Mouse (Mus musculus): ENCODE data around the gene Cabp1. TPM values are rescaled to one million over a fixed set of nuclear protein-coding genes. Genes with fewer than 3 reads are reported as not detected.
A peak's percentile ranks its signal among the peaks of the same experiment; 100 is the strongest.

Cabp1 gene
- polyA plus RNA-seq, 1 experiment from 2014 or later, result not detected

DNA sequence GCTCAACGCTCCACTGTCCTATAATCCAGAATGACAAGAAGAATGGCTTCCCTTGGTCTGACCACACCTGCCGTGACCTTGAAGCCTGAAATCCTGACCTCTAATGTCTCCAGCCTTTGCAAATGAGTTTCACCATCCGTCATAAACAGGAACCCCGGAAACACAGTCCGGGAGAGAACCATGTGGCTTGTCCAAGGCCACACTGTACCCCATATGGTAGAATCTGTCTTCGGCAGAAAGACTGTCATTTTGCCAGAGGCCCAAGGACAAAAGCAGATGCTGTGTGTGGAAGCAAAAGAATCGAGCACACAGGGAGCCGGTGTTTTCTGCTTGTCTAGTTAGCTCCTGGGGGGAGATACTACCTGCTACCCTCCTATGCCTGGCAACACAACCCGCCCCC, 18.3 kb upstream of the Cabp1 start:
- Histone ChIP-seq H3K27ac (ENCODE audit: low read depth) (no peak overlapping the region), H3K9ac (replicated peaks) (no peak overlapping the region), H3K4me1 (ENCODE audit: insufficient read depth) (no peaks in the 10 kb centered on the region), H3K36me3 (replicated peaks; ENCODE audit: insufficient read depth, low read length) (no peaks in the 10 kb centered on the region), H3K27me3 (ENCODE audit: insufficient read depth, low read length) (peaks cover 19% of the 10 kb centered on the region), H3K4me2 (ENCODE audit: low read depth, low read length) (no peak overlapping the region), H3K9me3 (ENCODE audit: low read length) (no peaks in the 10 kb centered on the region), H3K4me3 (ENCODE audit: low read depth, low read length) (no peak overlapping the region)
- TF ChIP-seq CTCF (IDR thresholded peaks at IDR 0.05; ENCODE audit: low read depth), result no peak
- TF ChIP-seq EP300 (IDR thresholded peaks at IDR 0.05; ENCODE audit: low read depth), result no peak
- ATAC-seq (no peak), DNase-seq (no peak)
- WGBS (ENCODE audit: insufficient replicate concordance), result 76% methylated on average over 9 of the region's 9 CpGs

DNA sequence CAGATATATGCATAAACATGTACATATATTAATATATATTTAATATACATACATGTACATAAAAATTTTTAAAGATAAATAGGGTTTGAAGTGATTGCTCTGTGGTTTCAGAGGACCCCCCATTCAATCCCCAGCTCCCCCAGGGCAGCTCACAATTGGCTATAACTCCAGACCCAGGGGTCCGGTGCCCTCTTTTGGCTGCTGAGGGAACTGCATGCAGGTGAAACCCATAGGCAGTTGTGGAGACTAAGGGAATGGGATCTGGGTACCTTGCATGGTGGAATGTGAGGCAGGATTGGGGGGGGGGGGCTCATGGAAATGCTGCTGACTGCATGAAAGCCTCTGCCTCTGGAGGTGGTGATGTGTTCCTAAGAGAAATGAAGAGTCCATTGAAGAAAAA, 16.2 kb upstream of the Cabp1 start:
- WGBS (ENCODE audit: insufficient replicate concordance), result 24% methylated on average over 1 of the region's 1 CpGs
- TF ChIP-seq CTCF (IDR thresholded peaks at IDR 0.05; ENCODE audit: low read depth), result peak; percentile 78
- TF ChIP-seq EP300 (IDR thresholded peaks at IDR 0.05; ENCODE audit: low read depth), result no peak
- H3K4me3 ChIP-seq (ENCODE audit: low read depth, low read length), result no peak overlapping the region
- DNase-seq (peak; percentile 67), ATAC-seq (no peak)
- H3K9me3 ChIP-seq (ENCODE audit: low read length), result no peaks in the 10 kb centered on the region
- peaks cover 14% of the 10 kb centered on the region for H3K27me3 ChIP-seq (ENCODE audit: insufficient read depth, low read length)
- H3K27ac ChIP-seq (ENCODE audit: low read depth), result no peak overlapping the region
- no peaks in the 10 kb centered on the region for H3K4me1 ChIP-seq (ENCODE audit: insufficient read depth)
- no peaks in the 10 kb centered on the region for H3K36me3 ChIP-seq (replicated peaks; ENCODE audit: insufficient read depth, low read length)
- no peak overlapping the region for H3K4me2 ChIP-seq (ENCODE audit: low read depth, low read length)
- no peak overlapping the region for H3K9ac ChIP-seq (replicated peaks)

DNA sequence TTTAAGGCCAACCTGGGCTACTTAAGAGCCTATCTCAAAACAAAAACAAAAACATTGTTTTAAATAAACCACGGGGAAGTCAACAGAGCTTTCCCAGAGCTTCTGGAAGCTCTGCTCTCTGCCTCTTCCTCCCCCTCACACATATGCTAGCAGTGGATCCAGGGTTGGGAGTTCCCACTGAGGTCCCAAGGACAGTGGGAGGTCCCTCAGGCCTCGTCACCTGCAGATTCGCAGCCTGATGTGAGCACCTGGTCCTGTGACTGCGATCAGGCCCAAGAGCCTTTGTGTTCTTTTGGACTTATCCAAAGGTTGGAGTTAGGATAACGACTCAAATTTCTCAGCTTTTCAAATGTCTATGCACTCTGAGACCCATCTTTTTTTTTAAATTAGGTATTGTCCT, 14.4 kb upstream of the Cabp1 start:
- H3K27ac ChIP-seq (ENCODE audit: low read depth), result no peak overlapping the region
- no peak for TF ChIP-seq EP300 (IDR thresholded peaks at IDR 0.05; ENCODE audit: low read depth)
- TF ChIP-seq CTCF (IDR thresholded peaks at IDR 0.05; ENCODE audit: low read depth), result no peak
- no peaks in the 10 kb centered on the region for H3K36me3 ChIP-seq (replicated peaks; ENCODE audit: insufficient read depth, low read length)
- H3K9ac ChIP-seq (replicated peaks), result no peak overlapping the region
- H3K4me2 ChIP-seq (ENCODE audit: low read depth, low read length), result no peak overlapping the region
- peaks cover 25% of the 10 kb centered on the region for H3K27me3 ChIP-seq (ENCODE audit: insufficient read depth, low read length)
- ATAC-seq (no peak), DNase-seq (no peak)
- WGBS (ENCODE audit: insufficient replicate concordance), result 68% methylated on average over 5 of the region's 5 CpGs
- no peak overlapping the region for H3K4me3 ChIP-seq (ENCODE audit: low read depth, low read length)
- H3K4me1 ChIP-seq (ENCODE audit: insufficient read depth), result peaks cover 11% of the 10 kb centered on the region; the same call in 1 of the 2 replicates
- H3K9me3 ChIP-seq (ENCODE audit: low read length), result no peaks in the 10 kb centered on the region

DNA sequence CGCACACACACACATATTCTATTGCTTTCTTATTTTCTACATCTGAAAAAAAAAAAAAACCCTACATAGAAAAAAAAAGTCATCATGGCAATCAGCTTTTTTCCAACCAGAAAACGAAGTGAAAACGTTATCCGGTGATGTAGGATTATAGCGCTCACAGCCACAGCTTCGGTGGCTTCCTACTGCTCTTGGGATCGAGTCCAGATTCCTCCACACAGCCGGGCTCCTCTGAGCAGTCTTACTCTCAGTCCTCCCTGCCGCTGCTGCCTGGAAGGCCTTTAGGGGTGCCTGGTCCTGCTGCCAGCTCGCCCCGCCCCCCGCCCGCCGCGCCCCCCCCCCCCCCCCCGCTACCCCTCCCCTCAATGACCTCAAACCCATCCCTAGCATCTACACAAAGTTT, 13.7 kb upstream of the Cabp1 start:
- TF ChIP-seq EP300 (IDR thresholded peaks at IDR 0.05; ENCODE audit: low read depth), result no peak
- DNase-seq (no peak), ATAC-seq (no peak)
- Histone ChIP-seq H3K36me3 (replicated peaks; ENCODE audit: insufficient read depth, low read length) (no peaks in the 10 kb centered on the region), H3K9me3 (ENCODE audit: low read length) (no peaks in the 10 kb centered on the region), H3K4me3 (ENCODE audit: low read depth, low read length) (no peak overlapping the region), H3K4me2 (ENCODE audit: low read depth, low read length) (no peak overlapping the region), H3K9ac (replicated peaks) (no peak overlapping the region), H3K4me1 (ENCODE audit: insufficient read depth) (peaks cover 11% of the 10 kb centered on the region; the same call in 1 of the 2 replicates), H3K27ac (ENCODE audit: low read depth) (no peak overlapping the region), H3K27me3 (ENCODE audit: insufficient read depth, low read length) (peaks cover 25% of the 10 kb centered on the region)
- WGBS (ENCODE audit: insufficient replicate concordance), result 15% methylated on average over 16 of the region's 16 CpGs

DNA sequence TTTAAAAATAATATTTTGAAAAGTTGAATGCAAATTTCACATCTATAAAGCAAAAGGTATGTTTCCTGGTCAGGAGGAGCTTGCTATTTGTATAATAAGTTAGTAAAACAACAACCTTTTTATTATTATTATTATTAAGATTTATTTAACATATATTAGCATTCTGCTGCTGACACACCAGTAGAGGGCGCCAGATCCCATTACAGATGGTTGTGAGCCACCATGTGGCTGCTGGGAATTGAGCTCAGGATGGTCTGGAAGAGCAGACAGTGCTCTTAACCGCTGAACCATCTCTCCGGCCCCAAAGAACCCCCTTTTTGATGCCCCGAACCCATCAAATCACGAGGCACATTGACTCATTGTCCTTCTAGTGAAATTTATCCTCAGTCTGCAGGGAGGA, 13.1 kb upstream of the Cabp1 start:
- no peak overlapping the region for H3K9ac ChIP-seq (replicated peaks)
- peaks cover 25% of the 10 kb centered on the region for H3K27me3 ChIP-seq (ENCODE audit: insufficient read depth, low read length)
- H3K4me3 ChIP-seq (ENCODE audit: low read depth, low read length), result no peak overlapping the region
- H3K4me1 ChIP-seq (ENCODE audit: insufficient read depth), result peaks cover 11% of the 10 kb centered on the region; the same call in 1 of the 2 replicates
- no peaks in the 10 kb centered on the region for H3K36me3 ChIP-seq (replicated peaks; ENCODE audit: insufficient read depth, low read length)
- DNase-seq, result no peak
- TF ChIP-seq CTCF (IDR thresholded peaks at IDR 0.05; ENCODE audit: low read depth) (peak; percentile 25; the same call in 1 of the 2 replicates), EP300 (IDR thresholded peaks at IDR 0.05; ENCODE audit: low read depth) (no peak)
- 66% methylated on average over 5 of the region's 5 CpGs for WGBS (ENCODE audit: insufficient replicate concordance)
- H3K9me3 ChIP-seq (ENCODE audit: low read length), result no peaks in the 10 kb centered on the region
- H3K27ac ChIP-seq (ENCODE audit: low read depth), result no peak overlapping the region
- no peak for ATAC-seq
- no peak overlapping the region for H3K4me2 ChIP-seq (ENCODE audit: low read depth, low read length)

DNA sequence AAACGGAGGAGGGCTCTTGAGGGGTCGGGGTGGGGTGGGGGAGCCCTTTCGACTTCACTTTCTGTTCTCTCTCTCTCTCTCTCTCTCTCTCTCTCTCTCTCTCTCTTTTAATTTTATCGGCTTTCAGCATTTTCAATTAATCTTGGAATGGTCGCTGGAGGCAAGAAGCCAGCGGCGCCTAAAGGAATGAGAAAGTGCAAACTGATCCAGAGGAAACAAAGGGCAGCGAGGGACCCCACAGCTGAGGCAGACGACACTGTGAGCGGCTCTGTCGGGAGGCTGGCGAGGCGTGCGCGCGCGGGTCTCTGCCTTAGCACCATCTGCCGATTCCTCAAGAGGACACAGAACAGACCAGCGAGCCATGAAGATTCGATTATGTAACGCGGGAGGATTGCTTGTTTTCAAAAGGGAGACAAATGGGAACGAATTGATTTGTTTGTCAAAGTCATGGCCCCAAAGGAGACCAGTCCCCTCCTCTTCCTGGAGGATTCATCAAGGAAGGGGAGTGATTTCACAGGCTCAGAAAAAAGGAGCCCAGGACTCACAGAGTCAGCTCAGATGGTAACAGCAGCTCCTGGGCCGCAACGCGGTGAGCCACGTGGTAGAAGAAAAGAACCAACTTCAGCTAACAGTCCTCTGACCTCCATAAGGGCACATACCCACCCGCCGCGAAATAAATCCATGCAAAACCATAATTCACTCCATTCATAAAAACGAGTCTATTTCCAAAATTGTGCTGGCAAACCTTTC, 10.6 kb upstream of the Cabp1 start:
- TF ChIP-seq CTCF (IDR thresholded peaks at IDR 0.05; ENCODE audit: low read depth) (no peak), EP300 (IDR thresholded peaks at IDR 0.05; ENCODE audit: low read depth) (no peak)
- Histone ChIP-seq H3K4me1 (ENCODE audit: insufficient read depth) (peaks cover 11% of the 10 kb centered on the region; the same call in 1 of the 2 replicates), H3K4me2 (ENCODE audit: low read depth, low read length) (peak overlapping the region; percentile 61), H3K27me3 (ENCODE audit: insufficient read depth, low read length) (peaks cover 29% of the 10 kb centered on the region), H3K27ac (ENCODE audit: low read depth) (no peak overlapping the region), H3K9me3 (ENCODE audit: low read length) (no peaks in the 10 kb centered on the region), H3K36me3 (replicated peaks; ENCODE audit: insufficient read depth, low read length) (no peaks in the 10 kb centered on the region), H3K4me3 (ENCODE audit: low read depth, low read length) (peak overlapping the region; percentile 22), H3K9ac (replicated peaks) (peak overlapping the region; percentile 12; the same call in 1 of the 2 replicates)
- no peak for DNase-seq
- no peak for ATAC-seq
- WGBS (ENCODE audit: insufficient replicate concordance), result 4% methylated on average over 31 of the region's 31 CpGs
